Mouse (Mus musculus): ENCODE measurements around the gene Akt1.

DNA sequence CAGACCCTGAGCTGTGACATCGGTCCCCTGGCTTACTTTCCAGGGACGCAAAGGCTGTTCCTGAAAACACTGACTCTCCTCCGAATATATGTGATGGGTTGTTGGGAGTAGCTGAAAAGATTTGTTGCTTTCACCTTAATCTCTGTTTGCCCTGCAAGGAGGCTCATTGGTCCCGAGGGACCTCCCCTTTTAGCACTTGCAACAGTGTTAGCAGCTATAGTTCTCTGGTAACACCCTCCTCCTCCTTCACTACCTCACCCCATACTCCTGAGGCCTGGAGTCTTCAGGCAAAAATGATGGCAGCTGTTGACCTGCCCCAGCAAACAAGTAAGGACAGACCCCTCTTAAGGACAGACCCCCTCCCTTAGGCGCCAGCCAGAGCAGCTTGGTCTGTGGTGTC lies 44.3 kb upstream of the Akt1 start:
- no peak for TF ChIP-seq POLR2A (IDR thresholded peaks at IDR 0.05; ENCODE audit: insufficient read depth, low read depth, low read length)
- TF ChIP-seq CTCF (IDR thresholded peaks at IDR 0.05): no peak
- no peak for TF ChIP-seq EP300 (IDR thresholded peaks at IDR 0.05; ENCODE audit: insufficient read depth, low read depth, low read length)
